Mouse (Mus musculus) E14TG2a.4 (cell line): ENCODE data around the gene Gstm1.
A peak's percentile ranks its signal among the peaks of the same experiment; 100 is the strongest.

Experiments used
- H3K27me3 ChIP-seq: 2 replicates; pipeline ENCODE4 v1.6.1; 2014; ENCODE audit warnings: low read length, control low read depth; ENCODE audit not compliant: insufficient read depth
- H3K36me3 ChIP-seq: 2 replicates; pipeline ENCODE4 v1.6.1; 2014; ENCODE audit warnings: low read length, control low read depth; ENCODE audit not compliant: insufficient read depth
- H3K4me1 ChIP-seq: replicated peaks from 2 replicates; pipeline ENCODE4 v1.6.1; 2014; ENCODE audit warnings: low read depth, low read length, control low read depth
- H3K4me3 ChIP-seq: replicated peaks from 2 replicates; pipeline ENCODE4 v1.5.1; 2014; ENCODE audit warnings: mild to moderate bottlenecking, low read length
- H3K9me3 ChIP-seq: 2 replicates; pipeline ENCODE4 v1.6.1; 2014; ENCODE audit warnings: low read length, control low read depth
- CTCF ChIP-seq: conservative IDR thresholded peaks from 2 replicates; pipeline ENCODE4 v1.5.1; 2014; ENCODE audit warnings: low read length
- NANOG ChIP-seq: IDR thresholded peaks from 2 replicates; pipeline ENCODE4 v1.6.1; 2014; ENCODE audit warnings: borderline replicate concordance, low read length, mixed read lengths
- POU5F1 ChIP-seq: IDR thresholded peaks from 2 replicates; pipeline ENCODE4 v1.6.1; 2014; ENCODE audit warnings: low read length, borderline replicate concordance

The Gstm1 gene

GRCm38 (mm10) chr3:107966631-107967030 lies 51.1 kb downstream of the Gstm1 start:
- Histone ChIP-seq H3K4me3 (no peak overlapping the region), H3K36me3 (no peaks in the 10 kb centered on the region), H3K4me1 (peaks cover 54% of the 10 kb centered on the region), H3K9me3 (no peaks in the 10 kb centered on the region), H3K27me3 (peaks cover 4% of the 10 kb centered on the region; the same call in 1 of the 2 replicates)
- TF ChIP-seq NANOG (no peak), POU5F1 (no peak), CTCF (no peak)

- peaks cover 3% of the 10 kb centered on the region; the same call in 1 of the 2 replicates for H3K36me3 ChIP-seq
- H3K4me3 ChIP-seq, result peak overlapping the region; percentile 13; the same call in 1 of the 2 replicates
- peaks cover 54% of the 10 kb centered on the region for H3K4me1 ChIP-seq
- TF ChIP-seq NANOG, result no peak
- no peak for TF ChIP-seq POU5F1
- TF ChIP-seq CTCF, result no peak
- no peaks in the 10 kb centered on the region for H3K9me3 ChIP-seq
- peaks cover 4% of the 10 kb centered on the region; the same call in 1 of the 2 replicates for H3K27me3 ChIP-seq
These were observed 52.2 kb downstream of the Gstm1 start for GRCm38 (mm10) chr3:107965592-107965991.

GRCm38 (mm10) chr3:107964656-107965308 lies 53.0 kb downstream of the Gstm1 start:
- TF ChIP-seq NANOG, result no peak
- TF ChIP-seq CTCF, result no peak
- no peak for TF ChIP-seq POU5F1
- Histone ChIP-seq H3K9me3 (no peaks in the 10 kb centered on the region), H3K27me3 (peaks cover 4% of the 10 kb centered on the region; the same call in 1 of the 2 replicates), H3K4me3 (peak overlapping the region; percentile 13), H3K4me1 (peaks cover 54% of the 10 kb centered on the region), H3K36me3 (peaks cover 5% of the 10 kb centered on the region; the same call in 1 of the 2 replicates)

GRCm38 (mm10) chr3:107964026-107964425 lies 53.7 kb downstream of the Gstm1 start:
- Histone ChIP-seq H3K4me1 (peaks cover 50% of the 10 kb centered on the region), H3K9me3 (no peaks in the 10 kb centered on the region), H3K27me3 (peaks cover 4% of the 10 kb centered on the region; the same call in 1 of the 2 replicates), H3K4me3 (0 out of 2 replicates have a peak overlapping the region, but pooled peaks have one; percentile 10), H3K36me3 (peaks cover 5% of the 10 kb centered on the region; the same call in 1 of the 2 replicates)
- TF ChIP-seq POU5F1 (no peak), CTCF (no peak), NANOG (no peak)
